Mouse (Mus musculus) lung, embryonic 16.5 days (tissue): Measurements from ENCODE around the gene Noc4l. TPM values are rescaled to one million over a fixed set of nuclear protein-coding genes. Genes with fewer than 3 reads are reported as not detected.

Experiments
- ATAC-seq: fragments of 200-750 bp; cut with Nextera tagmentation; 2 replicates; pipeline ENCODE4 v1.8.0; 2017; ENCODE audit warnings: low read depth, mild to moderate bottlenecking, moderate library complexity
- H3K27ac ChIP-seq: fragments of 300-500 bp; sonication (generic); 2 replicates; pipeline ENCODE4 v1.5.1; 2014; ENCODE audit warnings: mild to moderate bottlenecking, control low read depth, low read length
- H3K27me3 ChIP-seq: fragments of 300-500 bp; sonication (generic); 2 replicates; pipeline ENCODE4 v1.6.1; 2014; ENCODE audit warnings: low read depth, low read length, mixed read lengths; ENCODE audit not compliant: control insufficient read depth, insufficient read depth
- H3K36me3 ChIP-seq: fragments of 300-500 bp; sonication (generic); 2 replicates; pipeline ENCODE4 v1.6.1; 2014; ENCODE audit warnings: low read length; ENCODE audit not compliant: control insufficient read depth, insufficient read depth
- H3K4me1 ChIP-seq: fragments of 300-500 bp; sonication (generic); replicated peaks from 2 replicates; pipeline ENCODE4 v1.6.1; 2014; ENCODE audit warnings: low read length, mixed read lengths; ENCODE audit not compliant: control insufficient read depth, insufficient read depth
- H3K4me2 ChIP-seq: fragments of 300-500 bp; sonication (generic); 2 replicates; pipeline ENCODE4 v1.6.1; 2014; ENCODE audit warnings: low read depth, low read length, control low read depth
- H3K4me3 ChIP-seq: fragments of 300-500 bp; sonication (generic); 2 replicates; pipeline ENCODE4 v1.5.1; 2014; ENCODE audit warnings: mild to moderate bottlenecking, low read length, control low read depth
- H3K9ac ChIP-seq: fragments of 300-500 bp; sonication (generic); 2 replicates; pipeline ENCODE4 v1.6.1; 2014; ENCODE audit warnings: low read length, control low read depth
- H3K9me3 ChIP-seq: fragments of 300-500 bp; sonication (generic); 2 replicates; pipeline ENCODE4 v1.6.1; 2016; ENCODE audit warnings: low read length; ENCODE audit not compliant: control insufficient read depth
- WGBS: fragments of 180-500 bp; shearing (Covaris S2); extraction: QIAGEN DNeasy Blood & Tissue Kit; methylation state at CpG from one replicate; pipeline ENCODE4 v1.1.7; 2014; 5-methylcytosine and 5-hydroxymethylcytosine counted together
- polyA plus RNA-seq: library from polyadenylated mRNA; unstranded; fragments of >200 nt; fragmentation: Nextera tagmentation; extraction: Ambion mirVana; gene quantifications from 2 replicates; pipeline ENCODE4 v1.2.1, GENCODE M21; 2015

Noc4l gene
- polyA plus RNA-seq, 1 experiment from 2014 or later = 51.2 TPM

DNA sequence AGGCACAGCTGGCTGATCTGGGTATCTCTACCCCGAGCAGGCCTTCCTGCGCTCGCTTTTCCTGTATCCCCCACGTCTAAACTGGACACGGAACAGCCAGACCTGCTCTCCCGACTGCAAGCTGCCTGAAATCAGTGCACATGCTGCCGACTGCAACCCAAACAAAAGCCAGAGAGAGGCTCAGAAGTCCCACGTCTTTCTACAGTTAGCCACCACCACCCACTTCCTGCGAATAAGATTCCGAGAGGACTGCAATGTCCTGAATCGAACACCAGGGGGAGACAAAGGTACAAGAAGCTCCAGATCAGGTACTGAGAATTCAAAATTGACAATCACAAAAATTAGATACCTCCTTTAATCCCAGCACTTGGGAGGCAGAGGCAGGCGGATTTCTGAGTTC, 13.8 kb downstream of the Noc4l start:
- H3K36me3 ChIP-seq = no peaks in the 10 kb centered on the region
- H3K27me3 ChIP-seq = no peaks in the 10 kb centered on the region
- H3K27ac ChIP-seq = no peak overlapping the region
- no peaks in the 10 kb centered on the region for H3K9me3 ChIP-seq
- H3K4me1 ChIP-seq = no peaks in the 10 kb centered on the region
- H3K4me2 ChIP-seq = peak overlapping the region; percentile 50
- peak overlapping the region; percentile 63 for H3K9ac ChIP-seq
- WGBS = 23% methylated on average over 12 of the region's 12 CpGs
- peak; percentile 41 for ATAC-seq
- peak overlapping the region; percentile 17; the same call in 1 of the 2 replicates for H3K4me3 ChIP-seq

DNA sequence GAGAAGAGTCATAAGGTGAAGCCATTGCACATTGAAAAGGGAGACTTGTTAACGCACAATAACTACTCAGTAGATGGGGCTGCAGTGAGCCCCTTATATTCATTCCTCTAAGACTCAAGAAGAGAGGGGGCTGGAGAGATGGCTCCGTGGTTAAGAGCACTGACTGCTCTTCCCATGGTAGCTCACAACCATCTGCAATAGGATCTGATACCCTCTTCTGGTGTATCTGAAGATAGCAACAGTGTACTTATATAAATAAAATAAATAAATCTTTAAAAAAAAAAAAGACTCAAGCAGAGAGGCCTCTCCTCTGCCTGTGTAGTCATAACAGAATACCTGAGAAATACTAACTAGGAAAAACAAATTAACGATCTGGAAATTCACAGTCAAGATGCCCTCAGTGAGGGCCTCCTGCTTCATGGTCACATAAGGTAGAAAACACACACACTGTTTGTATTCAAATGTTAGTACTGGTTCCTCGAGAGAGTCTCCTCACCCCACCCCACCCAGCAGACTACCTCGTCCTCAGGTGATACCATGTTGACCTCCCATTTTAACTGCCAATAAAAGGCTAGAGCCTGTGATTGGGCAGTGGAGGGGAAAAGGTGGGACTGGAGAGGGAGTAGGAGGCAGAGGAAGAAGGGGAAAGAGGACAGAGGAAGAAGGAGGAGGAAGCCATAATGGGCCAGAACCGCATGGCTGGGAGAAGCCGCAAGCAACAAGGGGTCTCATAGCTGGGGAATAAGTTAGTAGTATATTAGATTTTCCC, 14.7 kb downstream of the Noc4l start:
- no peak for ATAC-seq
- no peak overlapping the region for H3K4me2 ChIP-seq
- H3K4me1 ChIP-seq = no peaks in the 10 kb centered on the region
- WGBS = 68% methylated on average over 7 of the region's 7 CpGs
- no peak overlapping the region for H3K9ac ChIP-seq
- H3K36me3 ChIP-seq = no peaks in the 10 kb centered on the region
- no peaks in the 10 kb centered on the region for H3K27me3 ChIP-seq
- H3K9me3 ChIP-seq = no peaks in the 10 kb centered on the region
- no peak overlapping the region for H3K4me3 ChIP-seq
- H3K27ac ChIP-seq = no peak overlapping the region

DNA sequence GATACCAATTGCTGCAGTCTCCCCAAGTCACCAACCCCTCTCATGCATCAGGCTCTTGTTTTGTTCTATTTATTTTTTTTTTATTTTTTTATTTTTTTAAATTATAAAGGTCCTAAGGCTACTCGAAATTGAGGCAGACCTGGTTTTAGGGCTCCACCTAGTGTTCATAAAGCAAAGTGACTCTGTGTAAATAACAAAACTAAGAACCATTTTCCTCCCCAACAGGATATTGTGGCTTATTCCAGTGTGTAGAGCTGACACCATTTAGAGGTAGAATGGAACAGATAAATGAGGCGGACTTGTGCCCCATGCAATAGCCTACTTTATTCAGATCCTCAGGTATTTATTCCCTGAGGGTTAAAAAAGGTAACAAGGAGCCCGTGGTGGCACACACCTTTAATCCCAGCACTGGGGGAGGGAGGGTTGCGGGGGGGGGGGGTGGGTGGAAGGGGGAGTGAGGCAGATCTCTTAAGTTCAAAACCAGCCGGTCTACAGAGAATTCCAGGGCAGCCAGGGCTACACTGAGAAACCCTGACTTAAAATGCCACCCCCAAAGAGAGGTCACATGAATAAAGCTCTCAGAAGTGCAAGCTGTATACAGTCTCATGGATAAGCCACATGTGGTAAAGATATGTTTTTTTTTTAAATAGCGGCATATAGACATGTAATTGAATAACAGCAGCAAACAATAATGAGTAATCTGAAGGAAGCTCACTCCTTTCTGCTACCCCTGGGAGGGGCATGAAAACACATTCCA, 17.1 kb downstream of the Noc4l start:
- H3K4me2 ChIP-seq = no peak overlapping the region
- H3K36me3 ChIP-seq = no peaks in the 10 kb centered on the region
- H3K9ac ChIP-seq = no peak overlapping the region
- ATAC-seq = peak; percentile 26; the same call in 1 of the 2 replicates
- H3K27me3 ChIP-seq = no peaks in the 10 kb centered on the region
- H3K4me3 ChIP-seq = no peak overlapping the region
- no peaks in the 10 kb centered on the region for H3K4me1 ChIP-seq
- 39% methylated on average over 6 of the region's 6 CpGs for WGBS
- no peak overlapping the region for H3K27ac ChIP-seq
- H3K9me3 ChIP-seq = no peaks in the 10 kb centered on the region

DNA sequence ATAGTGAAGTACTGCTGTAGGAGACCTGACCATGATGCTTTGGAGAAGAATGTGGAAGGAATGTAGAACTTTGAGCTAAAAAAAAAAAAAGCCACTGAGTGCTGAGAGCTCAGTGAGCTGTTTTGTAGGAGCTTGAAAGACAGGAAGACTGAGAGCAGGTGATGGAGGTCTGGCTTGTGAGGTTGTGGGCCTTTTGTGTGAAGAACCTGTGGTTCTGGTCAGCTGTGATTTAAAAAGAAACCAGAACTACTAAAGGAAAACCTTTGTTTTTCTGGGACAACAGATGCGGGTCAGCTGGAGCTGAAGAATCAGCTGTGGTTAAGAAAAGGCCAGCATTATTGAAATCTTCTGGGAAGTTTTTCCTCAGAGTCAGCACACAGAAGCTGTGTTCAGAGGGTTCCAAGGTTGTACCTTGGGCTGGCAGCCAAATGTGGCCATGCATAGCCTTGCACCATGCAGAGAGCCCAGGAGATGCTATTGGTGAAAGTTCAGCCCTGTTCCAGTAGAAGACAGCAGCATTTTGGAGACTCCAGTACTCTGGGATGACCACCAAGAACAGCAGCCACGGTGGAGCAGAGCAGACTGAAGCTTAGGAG, 23.6 kb downstream of the Noc4l start:
- Histone ChIP-seq H3K36me3 (no peaks in the 10 kb centered on the region), H3K9me3 (no peaks in the 10 kb centered on the region), H3K27ac (no peak overlapping the region), H3K4me2 (no peak overlapping the region), H3K4me3 (no peak overlapping the region), H3K4me1 (no peaks in the 10 kb centered on the region), H3K27me3 (no peaks in the 10 kb centered on the region), H3K9ac (no peak overlapping the region)
- no peak for ATAC-seq
- WGBS = 72% methylated on average over 2 of the region's 2 CpGs

DNA sequence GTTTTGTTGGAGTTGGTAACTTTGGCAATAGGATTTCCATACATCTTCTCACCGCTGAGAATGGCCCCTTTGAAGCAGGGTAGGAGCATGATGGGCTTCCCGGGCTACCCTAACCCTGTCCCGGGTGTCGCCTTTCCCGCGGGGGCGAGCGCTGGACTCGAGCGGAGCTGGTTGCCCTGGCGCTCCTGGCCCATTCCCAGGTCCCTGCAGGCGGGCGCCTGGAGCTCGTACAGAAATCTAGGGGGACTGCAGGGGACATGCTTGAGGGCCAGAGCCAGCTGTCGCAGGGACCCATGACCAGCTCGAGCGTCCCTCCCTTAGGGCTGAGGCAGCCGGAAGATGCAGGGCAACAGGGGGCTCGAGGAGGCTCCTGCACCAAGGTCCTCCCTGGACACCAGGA, 25.1 kb downstream of the Noc4l start:
- Histone ChIP-seq H3K27ac (no peak overlapping the region), H3K36me3 (no peaks in the 10 kb centered on the region), H3K9me3 (no peaks in the 10 kb centered on the region), H3K9ac (no peak overlapping the region), H3K27me3 (no peaks in the 10 kb centered on the region), H3K4me1 (no peaks in the 10 kb centered on the region), H3K4me3 (no peak overlapping the region), H3K4me2 (no peak overlapping the region)
- 19% methylated on average over 18 of the region's 19 CpGs for WGBS
- ATAC-seq = no peak

DNA sequence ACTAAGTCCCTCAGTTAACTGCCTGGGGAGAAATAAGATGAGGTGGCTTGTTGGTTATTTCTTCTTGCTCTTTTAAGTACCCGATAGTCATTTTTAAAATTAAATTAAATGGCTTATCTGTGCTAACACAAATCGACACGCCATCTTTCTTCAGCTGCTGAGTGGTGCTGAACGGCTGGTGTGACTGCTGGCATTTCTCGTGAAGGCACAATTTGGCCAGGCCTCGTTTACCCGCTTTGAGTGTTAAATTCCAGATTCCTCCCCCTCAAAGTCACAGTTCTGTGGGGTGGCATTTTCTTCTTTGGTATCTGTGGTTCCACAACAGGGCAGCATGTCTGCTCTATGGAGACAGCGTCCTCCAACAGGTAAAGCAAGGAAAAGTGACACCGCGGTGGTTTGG, 25.9 kb downstream of the Noc4l start:
- Histone ChIP-seq H3K9me3 (no peaks in the 10 kb centered on the region), H3K9ac (no peak overlapping the region), H3K4me2 (no peak overlapping the region), H3K4me1 (no peaks in the 10 kb centered on the region), H3K4me3 (no peak overlapping the region), H3K27me3 (no peaks in the 10 kb centered on the region), H3K36me3 (no peaks in the 10 kb centered on the region), H3K27ac (no peak overlapping the region)
- no peak for ATAC-seq
- 60% methylated on average over 10 of the region's 10 CpGs for WGBS

DNA sequence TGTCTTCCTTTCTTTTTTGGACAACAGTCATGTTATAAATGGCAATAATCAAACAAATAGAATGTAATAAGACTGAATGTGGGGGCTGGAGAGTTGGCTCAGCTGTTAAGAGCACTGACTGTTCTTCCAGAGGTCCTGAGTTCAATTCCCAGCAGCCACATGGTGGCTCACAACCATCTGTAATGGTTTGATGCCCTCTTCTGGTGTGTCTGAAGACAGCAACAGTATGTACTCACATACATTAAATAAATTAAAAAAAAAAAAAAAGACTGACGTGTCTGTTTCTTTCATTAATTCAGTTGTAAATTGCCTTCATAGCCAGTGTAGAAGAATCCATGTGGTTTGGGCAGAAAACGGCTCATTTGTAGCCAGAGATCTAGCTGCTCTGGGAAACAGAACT, 28.9 kb downstream of the Noc4l start:
- Histone ChIP-seq H3K36me3 (no peaks in the 10 kb centered on the region), H3K27ac (no peak overlapping the region), H3K4me2 (no peak overlapping the region), H3K4me1 (no peaks in the 10 kb centered on the region), H3K4me3 (no peak overlapping the region), H3K9ac (no peak overlapping the region), H3K27me3 (no peaks in the 10 kb centered on the region), H3K9me3 (no peaks in the 10 kb centered on the region)
- WGBS = 81% methylated on average over 2 of the region's 2 CpGs
- ATAC-seq = no peak

DNA sequence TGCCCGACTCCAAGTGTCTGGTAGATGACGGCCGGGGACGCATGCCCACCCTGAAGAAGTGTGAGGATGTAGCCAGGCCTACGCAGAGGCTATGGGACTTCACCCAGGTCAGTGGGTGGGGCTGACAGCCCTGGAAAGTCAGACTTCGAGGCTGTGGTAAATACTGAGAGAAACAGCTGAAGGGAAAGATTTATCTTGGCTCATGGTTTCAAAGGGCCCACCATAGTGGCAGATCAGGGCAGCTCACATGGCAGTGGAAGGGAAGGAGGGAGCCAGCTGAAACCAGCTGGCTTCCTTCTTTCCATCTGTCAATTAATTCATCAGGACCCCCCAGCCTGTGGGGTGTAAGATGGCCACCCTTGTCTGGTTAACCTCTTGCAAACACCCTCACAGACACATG, 34.0 kb downstream of the Noc4l start:
- Histone ChIP-seq H3K27ac (no peak overlapping the region), H3K36me3 (no peaks in the 10 kb centered on the region), H3K4me1 (no peaks in the 10 kb centered on the region), H3K9me3 (no peaks in the 10 kb centered on the region), H3K4me3 (no peak overlapping the region), H3K4me2 (no peak overlapping the region), H3K27me3 (no peaks in the 10 kb centered on the region), H3K9ac (no peak overlapping the region)
- ATAC-seq = no peak
- WGBS = 74% methylated on average over 6 of the region's 6 CpGs

DNA sequence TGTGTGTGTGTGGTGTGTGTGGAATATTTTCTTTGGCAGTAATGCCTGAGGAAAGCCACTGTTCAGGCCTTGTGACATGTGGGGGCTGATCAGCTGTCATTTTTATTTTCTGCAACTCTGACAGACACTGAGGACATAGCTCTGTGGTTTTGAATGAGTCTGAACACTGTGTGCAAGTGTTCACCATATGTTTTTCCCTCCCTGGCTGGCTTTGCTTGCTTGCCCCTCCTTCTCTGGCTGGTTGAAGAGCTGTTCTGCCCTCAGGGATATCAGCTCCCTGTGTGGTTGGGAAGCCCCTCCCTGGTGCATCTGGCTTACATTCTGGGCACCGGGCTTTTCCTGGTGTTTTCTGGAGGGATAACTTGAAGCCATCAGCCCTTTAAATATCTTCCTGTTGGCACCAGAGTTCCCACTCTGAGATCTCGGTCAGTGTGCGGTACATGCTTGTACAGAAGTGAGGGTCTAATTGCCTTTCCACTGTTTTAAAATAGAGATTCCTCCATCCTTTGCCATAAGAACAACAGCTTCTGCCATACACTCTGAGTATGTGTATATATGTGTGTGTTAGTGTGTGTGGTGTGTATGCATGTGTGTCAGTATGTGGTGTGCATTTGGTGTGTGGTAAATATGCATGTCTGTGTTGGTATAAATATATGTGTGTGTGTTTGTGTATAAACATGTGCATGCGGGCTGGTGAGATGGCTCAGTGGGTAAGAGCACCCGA, 41.6 kb downstream of the Noc4l start:
- WGBS = 76% methylated on average over 5 of the region's 5 CpGs

More for the DNA sequence above, 41.6 kb downstream of the Noc4l start:
- Histone ChIP-seq H3K9ac (no peak overlapping the region), H3K4me2 (no peak overlapping the region), H3K9me3 (no peaks in the 10 kb centered on the region), H3K4me3 (no peak overlapping the region), H3K27ac (no peak overlapping the region), H3K27me3 (no peaks in the 10 kb centered on the region), H3K36me3 (no peaks in the 10 kb centered on the region), H3K4me1 (no peaks in the 10 kb centered on the region)
- ATAC-seq = no peak
